Mouse (Mus musculus) liver, embryonic 14.5 days (tissue): ENCODE results near the gene Topaz1. TPM values are rescaled to one million over a fixed set of nuclear protein-coding genes. Genes with fewer than 3 reads are reported as not detected.

Experiments
- ATAC-seq: fragments of 200-750 bp; cut with Nextera tagmentation; 2 replicates; pipeline ENCODE4 v1.8.0; 2017; ENCODE audit warnings: moderate number of reproducible peaks, mild to moderate bottlenecking, moderate library complexity; ENCODE audit not compliant: insufficient read depth
- DNase-seq, 3 experiments: peaks; one replicate each; pipeline ENCODE4 v3.0.0-alpha.2; 2012 to 2013; ENCODE audit warnings: low read depth in 3 of 3, low spot score in 3 of 3
- H3K27ac ChIP-seq: fragments of 300-500 bp; sonication (generic); 2 replicates; pipeline ENCODE4 v1.5.1; 2014; ENCODE audit warnings: moderate library complexity, mild to moderate bottlenecking, control low read depth, inconsistent platforms
- H3K27me3 ChIP-seq: fragments of 300-500 bp; sonication (generic); 2 replicates; pipeline ENCODE4 v1.6.1; 2014; ENCODE audit warnings: mild to moderate bottlenecking, low read length, moderate library complexity; ENCODE audit not compliant: control insufficient read depth, insufficient read depth
- H3K36me3 ChIP-seq: fragments of 300-500 bp; sonication (generic); replicated peaks from 2 replicates; pipeline ENCODE4 v1.6.1; 2014; ENCODE audit warnings: low read depth; ENCODE audit not compliant: control insufficient read depth, insufficient read depth
- H3K4me1 ChIP-seq, 2 experiments: fragments of 200-500 bp in 1 of 2; fragments of 300-500 bp in 1 of 2; sonication (generic) in 1 of 2; replicated peaks; 2 replicates each; pipeline ENCODE4 v1.6.1; 2012 to 2014; ENCODE audit warnings: antibody characterized with exemption in 1 of 2, inconsistent platforms in 1 of 2, low read length in 1 of 2; ENCODE audit not compliant: control insufficient read depth in 2 of 2, insufficient read depth in 2 of 2
- H3K4me2 ChIP-seq: fragments of 300-500 bp; sonication (generic); 2 replicates; pipeline ENCODE4 v1.6.1; 2014; ENCODE audit warnings: low read depth, mild to moderate bottlenecking, control low read depth, moderate library complexity
- H3K4me3 ChIP-seq, 2 experiments: fragments of 200-500 bp in 1 of 2; fragments of 300-500 bp in 1 of 2; sonication (generic) in 1 of 2; 2 replicates each; pipeline ENCODE4 v1.5.1; 2012 to 2014; ENCODE audit warnings: low read depth in 2 of 2, low read length in 2 of 2, mild to moderate bottlenecking in 2 of 2, control low read depth in 1 of 2, inconsistent platforms in 1 of 2, moderate library complexity in 1 of 2; ENCODE audit not compliant: insufficient read depth in 1 of 2
- H3K9ac ChIP-seq: fragments of 300-500 bp; sonication (generic); replicated peaks from 2 replicates; pipeline ENCODE4 v1.6.1; 2014; ENCODE audit warnings: mild to moderate bottlenecking, control low read depth, moderate library complexity
- H3K9me3 ChIP-seq: fragments of 300-500 bp; sonication (generic); 2 replicates; pipeline ENCODE4 v1.6.1; 2016; ENCODE audit warnings: low read length, mixed read lengths; ENCODE audit not compliant: control insufficient read depth
- CTCF ChIP-seq: IDR thresholded peaks from 2 replicates; pipeline ENCODE4 v1.5.1; 2016; ENCODE audit warnings: antibody characterized with exemption, low read depth, control low read depth
- EP300 ChIP-seq: IDR thresholded peaks from 2 replicates; pipeline ENCODE4 v1.6.1; 2016; ENCODE audit warnings: antibody characterized with exemption, low read depth
- WGBS: fragments of 180-500 bp; shearing (Covaris S2); extraction: QIAGEN DNeasy Blood & Tissue Kit; methylation state at CpG from one replicate; pipeline ENCODE4 v1.1.7; 2014; ENCODE audit not compliant: insufficient replicate concordance; 5-methylcytosine and 5-hydroxymethylcytosine counted together
- polyA plus RNA-seq, 2 experiments: library from polyadenylated mRNA; depleted of rRNA in 1 of 2; stranded (reverse) in 1 of 2; unstranded in 1 of 2; fragments of >200 nt; fragmentation: Nextera tagmentation in 1 of 2; extraction: Ambion mirVana in 1 of 2; gene quantifications; 2 replicates each; pipeline versions ENCODE4 v1.2.1 to v1.2.3; 2012 to 2014

Gene Topaz1
- polyA plus RNA-seq, 2 experiments: not detected

GRCm38 (mm10) chr9:122722296-122722695 is 24.9 kb upstream of the Topaz1 start:
- H3K9me3 ChIP-seq: no peaks in the 10 kb centered on the region
- DNase-seq (no peak), ATAC-seq (no peak)
- no peaks in the 10 kb centered on the region for H3K4me1 ChIP-seq
- 22% methylated on average over 4 of the region's 4 CpGs for WGBS
- H3K27me3 ChIP-seq: peaks cover 2% of the 10 kb centered on the region; the same call in 1 of the 2 replicates
- TF ChIP-seq CTCF (no peak), EP300 (no peak)
- H3K36me3 ChIP-seq: no peaks in the 10 kb centered on the region
- H3K4me3 ChIP-seq: no peak overlapping the region
- H3K9ac ChIP-seq: no peak overlapping the region
- H3K27ac ChIP-seq: no peak overlapping the region
- no peak overlapping the region for H3K4me2 ChIP-seq

- H3K36me3 ChIP-seq: no peaks in the 10 kb centered on the region
- TF ChIP-seq CTCF (no peak), EP300 (no peak)
- H3K9me3 ChIP-seq: no peaks in the 10 kb centered on the region
- H3K4me3 ChIP-seq: no peak overlapping the region
- no peak overlapping the region for H3K4me2 ChIP-seq
- no peak overlapping the region for H3K27ac ChIP-seq
- H3K27me3 ChIP-seq: peaks cover 2% of the 10 kb centered on the region; the same call in 1 of the 2 replicates
- DNase-seq: no peak
- no peaks in the 10 kb centered on the region for H3K4me1 ChIP-seq
- WGBS: 35% methylated on average over 22 of the region's 22 CpGs
- no peak overlapping the region for H3K9ac ChIP-seq
- ATAC-seq: no peak
These were observed 21.9 kb upstream of the Topaz1 start for GRCm38 (mm10) chr9:122725046-122725765.

DNA sequence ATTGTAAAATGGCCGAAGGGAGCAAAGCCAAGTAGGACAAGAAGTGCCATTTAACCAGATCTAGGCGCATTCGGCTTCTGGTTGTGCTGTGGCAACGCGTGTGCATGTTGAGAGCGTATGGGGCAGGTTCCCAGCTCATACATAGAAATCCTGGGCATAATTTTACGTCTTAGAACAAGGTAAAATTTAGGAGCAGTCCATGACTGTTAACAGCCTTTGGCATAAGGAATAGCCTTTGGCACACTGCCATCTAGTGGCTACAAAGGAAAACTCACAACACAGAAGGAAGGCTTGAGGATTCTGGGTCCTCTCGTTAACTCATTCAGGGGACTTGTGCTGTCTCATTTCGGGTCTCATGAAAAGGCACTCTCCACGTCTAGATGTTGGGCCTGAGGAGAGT is 17.6 kb upstream of the Topaz1 start:
- TF ChIP-seq CTCF (peak; percentile 80), EP300 (no peak)
- peak in 2 of 3 experiments; percentile 3 to 17 for DNase-seq
- 18% methylated on average over 10 of the region's 10 CpGs for WGBS
- H3K9ac ChIP-seq: no peak overlapping the region
- H3K4me1 ChIP-seq: no peaks in the 10 kb centered on the region
- H3K27me3 ChIP-seq: peaks cover 2% of the 10 kb centered on the region; the same call in 1 of the 2 replicates
- H3K4me2 ChIP-seq: no peak overlapping the region
- no peaks in the 10 kb centered on the region for H3K9me3 ChIP-seq
- no peaks in the 10 kb centered on the region for H3K36me3 ChIP-seq
- H3K4me3 ChIP-seq: no peak overlapping the region
- ATAC-seq: no peak
- H3K27ac ChIP-seq: no peak overlapping the region

DNA sequence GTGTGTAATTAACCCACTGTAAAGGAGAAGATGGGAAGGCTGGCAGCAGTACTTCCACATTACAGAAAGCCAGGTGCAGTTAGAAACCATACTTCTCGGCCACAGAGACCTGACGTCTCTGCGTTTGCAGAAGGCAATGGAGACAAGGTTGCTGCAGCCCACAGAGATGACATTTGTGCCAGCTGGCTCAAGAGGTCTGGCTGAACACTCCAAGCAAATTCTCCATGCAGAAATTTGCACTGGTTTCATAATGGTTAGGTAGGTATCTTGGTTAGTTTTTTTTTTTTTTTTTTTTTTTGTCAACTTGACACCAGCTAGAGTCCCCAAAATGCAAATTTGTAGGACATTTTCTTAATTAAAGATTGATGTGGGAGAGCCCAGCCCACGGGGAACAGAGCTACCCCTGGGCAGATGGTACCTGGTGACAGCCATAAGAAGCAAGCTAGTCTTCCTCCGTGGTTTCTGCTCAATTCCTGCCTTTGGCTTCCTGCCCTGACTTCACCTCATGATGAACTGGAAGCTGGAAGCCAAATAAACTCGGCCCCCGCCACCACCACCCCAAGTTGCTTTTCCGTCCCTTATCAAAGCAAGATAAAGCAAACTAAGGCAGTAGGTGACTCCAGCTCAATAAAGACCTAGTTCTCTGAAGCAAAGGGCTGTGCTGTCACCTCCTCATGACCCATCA is 14.9 kb upstream of the Topaz1 start:
- Histone ChIP-seq H3K27me3 (no peaks in the 10 kb centered on the region), H3K4me1 (no peaks in the 10 kb centered on the region), H3K36me3 (no peaks in the 10 kb centered on the region), H3K27ac (no peak overlapping the region), H3K9ac (no peak overlapping the region), H3K9me3 (no peaks in the 10 kb centered on the region), H3K4me2 (no peak overlapping the region), H3K4me3 (no peak overlapping the region)
- DNase-seq (no peak), ATAC-seq (no peak)
- no peak for TF ChIP-seq CTCF
- no peak for TF ChIP-seq EP300
- WGBS: 31% methylated on average over 8 of the region's 8 CpGs

DNA sequence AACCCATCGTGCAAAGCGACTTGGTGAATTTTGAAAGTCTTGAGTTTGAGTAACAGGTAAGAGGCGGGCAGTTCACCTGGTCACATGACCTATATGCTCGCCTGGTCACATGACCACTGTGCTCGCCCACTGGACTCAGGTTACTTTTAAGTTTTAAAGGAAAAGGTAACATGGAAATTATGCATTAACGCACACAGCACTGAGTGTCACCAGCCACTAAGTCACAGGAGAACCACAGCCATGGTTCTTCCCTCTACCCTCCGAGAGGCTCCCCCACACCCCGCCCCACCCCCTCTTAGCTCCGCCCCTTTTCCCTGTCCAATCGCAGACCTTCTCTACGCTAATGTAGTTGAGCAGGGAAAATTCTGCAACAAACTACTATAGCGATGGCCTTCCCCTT is 13.9 kb upstream of the Topaz1 start:
- 28% methylated on average over 12 of the region's 12 CpGs for WGBS
- no peak overlapping the region for H3K27ac ChIP-seq
- ATAC-seq (no peak), DNase-seq (no peak)
- peak overlapping the region; percentile 31 for H3K4me2 ChIP-seq
- no peaks in the 10 kb centered on the region for H3K9me3 ChIP-seq
- TF ChIP-seq EP300 (no peak), CTCF (no peak)
- peak overlapping the region; percentile 14 to 18; a peak in 2 of 4 replicates for H3K4me3 ChIP-seq
- no peaks in the 10 kb centered on the region for H3K4me1 ChIP-seq
- no peaks in the 10 kb centered on the region for H3K36me3 ChIP-seq
- H3K9ac ChIP-seq: no peak overlapping the region
- no peaks in the 10 kb centered on the region for H3K27me3 ChIP-seq
